Mouse (Mus musculus) myocyte (in vitro differentiated cells): ENCODE data around the gene Vmn1r225.
"Not testable (repeated sequence)": the region's sequence is repeated elsewhere in the genome, so short reads cannot be mapped to it uniquely, and the experiment has no call there.

Source experiments
- CEBPB ChIP-seq: IDR thresholded peaks from 2 replicates; pipeline ENCODE4 v1.6.1; 2011; ENCODE audit warnings: mild to moderate bottlenecking, moderate library complexity; ENCODE audit not compliant: poor library complexity, insufficient read depth, severe bottlenecking
- E2F4 ChIP-seq: IDR thresholded peaks from one replicate; pipeline ENCODE4 v1.6.1; 2011; ENCODE audit warnings: mild to moderate bottlenecking, control low read depth, moderate library complexity; ENCODE audit not compliant: insufficient read depth
- MAX ChIP-seq: IDR thresholded peaks from one replicate; pipeline ENCODE4 v1.6.1; 2011; ENCODE audit warnings: low read depth, mild to moderate bottlenecking, control low read depth
- MYOG ChIP-seq, 3 experiments: IDR thresholded peaks; one replicate each; pipeline ENCODE4 v1.6.1; 2011; ENCODE audit warnings: control low read depth in 2 of 3, low read depth in 2 of 3, mild to moderate bottlenecking in 2 of 3; ENCODE audit not compliant: insufficient read length in 2 of 3, control insufficient read depth in 1 of 3, insufficient read depth in 1 of 3
- POLR2A ChIP-seq: IDR thresholded peaks from one replicate; pipeline ENCODE4 v1.6.1; 2011; ENCODE audit warnings: low read depth, mild to moderate bottlenecking, control low read depth, moderate library complexity; ENCODE audit not compliant: insufficient read length
- TCF12 ChIP-seq: IDR thresholded peaks from one replicate; pipeline ENCODE4 v1.6.1; 2011; ENCODE audit warnings: mild to moderate bottlenecking, control low read depth; ENCODE audit not compliant: poor library complexity, insufficient read depth, severe bottlenecking

- not testable (repeated sequence) for TF ChIP-seq MAX; POLR2A; TCF12; MYOG (IDR thresholded peaks at IDR 0.05; ENCODE audit: control insufficient read depth in 1 of 3, insufficient read depth in 1 of 3, insufficient read length in 2 of 3, low read depth in 2 of 3); E2F4; CEBPB
These were observed 10.3 kb downstream of the Vmn1r225 start for GRCm38 (mm10) chr17:20508247-20508646.
